Mouse (Mus musculus) hindbrain, embryonic 12.5 days (tissue): Measurements from ENCODE around the gene Zfp995. TPM values are rescaled to one million over a fixed set of nuclear protein-coding genes. Genes with fewer than 3 reads are reported as not detected.
"Not testable (repeated sequence)": the region's sequence is repeated elsewhere in the genome, so short reads cannot be mapped to it uniquely, and the experiment has no call there.

ENCODE experiments used
- ATAC-seq: fragments of 200-750 bp; cut with Nextera tagmentation; 2 replicates; pipeline ENCODE4 v1.8.0; 2017; ENCODE audit warnings: moderate TSS enrichment; ENCODE audit not compliant: low FRiP score
- H3K27ac ChIP-seq: fragments of 300-500 bp; sonication (generic); 2 replicates; pipeline ENCODE4 v1.5.1; 2016; ENCODE audit warnings: mild to moderate bottlenecking
- H3K27me3 ChIP-seq: fragments of 300-500 bp; sonication (generic); 2 replicates; pipeline ENCODE4 v1.6.1; 2016; ENCODE audit warnings: mild to moderate bottlenecking
- H3K36me3 ChIP-seq: fragments of 300-500 bp; sonication (generic); 2 replicates; pipeline ENCODE4 v1.6.1; 2016; ENCODE audit warnings: mild to moderate bottlenecking
- H3K4me1 ChIP-seq: fragments of 300-500 bp; sonication (generic); 2 replicates; pipeline ENCODE4 v1.6.1; 2016
- H3K4me2 ChIP-seq: fragments of 300-500 bp; sonication (generic); replicated peaks from 2 replicates; pipeline ENCODE4 v1.6.1; 2016; ENCODE audit warnings: mild to moderate bottlenecking
- H3K4me3 ChIP-seq: fragments of 300-500 bp; sonication (generic); 2 replicates; pipeline ENCODE4 v1.5.1; 2016; ENCODE audit warnings: mild to moderate bottlenecking
- H3K9ac ChIP-seq: fragments of 300-500 bp; sonication (generic); 2 replicates; pipeline ENCODE4 v1.6.1; 2016; ENCODE audit warnings: mild to moderate bottlenecking, moderate library complexity
- H3K9me3 ChIP-seq: fragments of 300-500 bp; sonication (generic); replicated peaks from 2 replicates; pipeline ENCODE4 v1.6.1; 2016; ENCODE audit warnings: mild to moderate bottlenecking
- WGBS: fragments of 180-500 bp; shearing (Covaris S2); methylation state at CpG from one replicate; pipeline ENCODE4 v1.1.7; 2016; 5-methylcytosine and 5-hydroxymethylcytosine counted together
- polyA plus RNA-seq: library from polyadenylated mRNA; unstranded; fragments of >200 nt; fragmentation: Nextera tagmentation; extraction: Ambion mirVana; gene quantifications from 2 replicates; pipeline ENCODE4 v1.2.1, GENCODE M21; 2016

Gene Zfp995
- polyA plus RNA-seq, result 9.2 and 10.9 TPM in 2 replicates

DNA sequence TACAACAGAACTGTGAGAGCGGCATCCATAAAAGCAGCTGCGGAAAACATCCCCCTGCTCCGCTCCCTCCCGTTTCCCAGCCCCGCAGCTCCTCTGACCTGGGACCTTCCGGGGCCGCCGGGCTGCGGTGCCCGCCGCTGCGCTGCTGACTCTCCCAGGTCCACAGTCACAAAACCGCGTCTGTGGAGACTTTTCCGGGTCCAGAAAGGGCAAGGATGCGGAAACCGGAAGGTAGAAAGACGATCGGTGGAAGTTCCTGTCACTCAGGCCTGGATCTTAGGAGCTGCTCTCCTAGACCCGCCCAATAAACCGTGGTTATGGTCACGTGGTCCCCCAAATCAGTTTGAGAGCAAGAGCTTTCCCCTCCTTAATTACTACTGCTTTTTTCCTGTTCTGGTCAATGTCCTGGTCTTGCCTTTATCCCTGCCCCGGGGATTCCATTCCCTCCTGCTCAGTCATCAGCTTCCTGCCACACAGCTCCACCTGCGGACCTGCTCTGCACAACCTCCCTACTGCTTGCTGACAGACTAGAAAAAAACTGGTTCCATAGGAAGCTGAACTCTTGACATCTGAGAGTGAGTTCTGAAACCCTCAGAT is at the start of gene Zfp995:
Gene Zfp995 (minus strand): TSS at position 471 of the 597 bp plus-strand sequence.
- H3K27me3 ChIP-seq, H3K4me1 ChIP-seq, H3K36me3 ChIP-seq, H3K9me3 ChIP-seq: not testable (repeated sequence)
- peak within 1 kb of the TSS; percentile 40; the same call in 1 of the 2 replicates for H3K27ac ChIP-seq
- H3K4me3 ChIP-seq, result peak within 1 kb of the TSS; percentile 69
- H3K4me2 ChIP-seq, result peak within 1 kb of the TSS; percentile 72
- peak within 1 kb of the TSS; percentile 73 for H3K9ac ChIP-seq
- WGBS, result under 1% methylated on average over 24 of the region's 24 CpGs
- ATAC-seq, result peak; percentile 98

DNA sequence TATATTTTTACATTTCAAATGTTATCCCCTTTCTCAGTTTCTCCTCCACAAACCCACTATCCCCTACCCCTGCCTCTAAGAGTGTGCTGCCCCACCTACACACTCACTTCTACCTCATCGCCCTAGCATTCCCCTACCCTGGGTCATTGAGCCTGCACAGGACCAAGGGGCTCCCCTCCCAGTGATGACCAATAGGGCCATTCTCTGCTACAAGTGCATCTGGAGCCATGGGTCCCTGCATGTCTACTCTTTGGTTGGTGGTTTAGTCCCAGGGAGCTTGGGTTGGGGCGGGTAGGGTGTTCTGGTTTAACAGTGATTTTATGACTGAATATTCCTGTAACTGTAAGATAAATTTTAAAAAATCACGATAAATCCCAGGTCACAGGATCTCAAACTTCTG is 687 bp downstream of the Zfp995 start:
- no peaks in the 10 kb centered on the region for H3K36me3 ChIP-seq
- H3K4me2 ChIP-seq, result peak overlapping the region; percentile 72
- no peaks in the 10 kb centered on the region for H3K4me1 ChIP-seq
- ATAC-seq, result peak; percentile 82
- H3K27ac ChIP-seq, result no peak overlapping the region
- 5% methylated on average over 3 of the region's 3 CpGs for WGBS
- no peaks in the 10 kb centered on the region for H3K9me3 ChIP-seq
- H3K27me3 ChIP-seq, result no peaks in the 10 kb centered on the region
- peak overlapping the region; percentile 73 for H3K9ac ChIP-seq
- H3K4me3 ChIP-seq, result peak overlapping the region; percentile 69

DNA sequence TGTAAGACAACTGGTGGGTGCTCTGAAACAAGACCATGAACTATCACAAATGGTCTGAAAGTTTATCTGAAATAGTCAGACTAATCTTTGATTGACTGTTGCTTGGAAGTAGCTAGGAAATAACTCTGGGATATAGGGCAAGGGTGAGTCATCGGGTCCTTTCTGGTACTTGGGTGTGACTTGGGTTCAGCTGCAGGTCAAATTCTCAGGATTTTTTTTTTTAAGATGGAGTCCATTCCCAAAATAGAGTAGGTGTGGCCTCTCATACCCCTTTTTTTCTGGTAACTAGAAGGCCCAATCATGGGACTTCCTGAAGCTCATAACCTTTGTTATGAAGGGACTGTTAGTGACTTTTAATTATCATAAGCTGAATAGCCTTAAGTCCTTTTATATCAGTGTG is 38.5 kb downstream of the Zfp995 start:
- H3K27ac ChIP-seq, result no peak overlapping the region
- H3K4me2 ChIP-seq, result no peak overlapping the region
- no peak for ATAC-seq
- peaks cover 2% of the 10 kb centered on the region; the same call in 1 of the 2 replicates for H3K9me3 ChIP-seq
- no peak overlapping the region for H3K9ac ChIP-seq
- H3K27me3 ChIP-seq, result no peaks in the 10 kb centered on the region
- H3K36me3 ChIP-seq, result no peaks in the 10 kb centered on the region
- no peaks in the 10 kb centered on the region for H3K4me1 ChIP-seq
- 97% methylated on average over 1 of the region's 1 CpGs for WGBS
- H3K4me3 ChIP-seq, result no peak overlapping the region

DNA sequence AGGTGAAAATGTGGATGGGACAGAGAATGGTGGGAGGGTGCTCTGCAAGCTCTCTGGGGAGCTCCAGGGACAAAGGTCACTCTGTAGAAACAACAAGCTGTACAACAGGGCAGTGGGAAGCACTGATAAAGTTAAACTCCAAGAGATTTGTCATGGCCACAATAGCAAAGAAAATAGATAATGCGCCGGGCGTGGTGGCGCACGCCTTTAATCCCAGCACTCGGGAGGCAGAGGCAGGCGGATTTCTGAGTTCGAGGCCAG is 63.5 kb downstream of the Zfp995 start:
- not testable (repeated sequence) for ATAC-seq
- 92% methylated on average over 8 of the region's 8 CpGs for WGBS

DNA sequence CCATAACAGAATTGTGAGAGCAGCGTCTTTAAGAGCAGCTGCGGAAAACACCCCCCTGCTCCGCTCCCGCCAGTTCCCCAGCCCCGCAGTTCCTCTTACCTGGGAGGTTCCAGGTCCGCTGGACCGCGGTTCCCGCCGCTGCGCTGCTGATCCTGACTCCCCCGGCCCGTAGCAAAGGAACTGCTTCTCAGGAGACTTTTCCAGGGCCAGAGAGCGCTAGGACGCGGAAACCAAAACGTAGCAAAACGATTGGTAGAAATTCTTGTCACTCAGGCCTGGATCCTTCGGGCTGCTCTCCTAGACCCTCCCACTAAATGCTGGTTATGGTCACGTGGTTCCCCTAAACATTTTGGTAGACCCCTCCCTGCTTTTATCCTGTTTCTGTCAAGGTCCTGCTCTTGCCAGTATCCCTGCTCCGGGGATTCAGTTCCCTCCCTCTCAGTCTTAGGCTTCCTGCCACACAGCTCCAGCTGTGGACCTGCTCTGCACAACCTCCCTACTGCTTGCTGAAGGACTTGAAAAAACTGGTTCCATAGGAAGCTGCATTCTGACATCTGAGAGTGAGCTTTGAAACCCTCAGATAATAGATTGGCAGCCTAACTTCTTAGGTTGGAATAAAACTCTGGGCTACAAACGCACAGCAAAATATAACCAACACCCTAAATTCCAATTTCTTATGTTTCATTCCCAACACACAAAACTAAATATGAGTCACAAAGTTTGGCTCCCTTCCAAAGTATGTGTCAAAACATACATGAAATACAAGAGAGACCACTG is 64.0 kb downstream of the Zfp995 start, which contains the start of gene Zfp820:
Gene Zfp820 (minus strand): TSS at position 228 of the 777 bp plus-strand sequence.
- H3K27me3 ChIP-seq, result no peaks in the 10 kb centered on the region
- H3K9ac ChIP-seq, result peak within 1 kb of the TSS; percentile 71
- no peak within 1 kb of the TSS for H3K27ac ChIP-seq
- ATAC-seq, result peak; percentile 99
- no peaks in the 10 kb centered on the region for H3K36me3 ChIP-seq
- H3K9me3 ChIP-seq, result no peaks in the 10 kb centered on the region
- peak within 1 kb of the TSS; percentile 66 for H3K4me2 ChIP-seq
- H3K4me1 ChIP-seq, result no peaks in the 10 kb centered on the region
- H3K4me3 ChIP-seq, result peak within 1 kb of the TSS; percentile 66
- WGBS, result 3% methylated on average over 22 of the region's 22 CpGs

More for the DNA sequence above, 63.5 kb downstream of the Zfp995 start:
- H3K4me1 ChIP-seq, H3K4me2 ChIP-seq, H3K27me3 ChIP-seq, H3K4me3 ChIP-seq, H3K36me3 ChIP-seq, H3K27ac ChIP-seq, H3K9ac ChIP-seq, H3K9me3 ChIP-seq: not testable (repeated sequence)

DNA sequence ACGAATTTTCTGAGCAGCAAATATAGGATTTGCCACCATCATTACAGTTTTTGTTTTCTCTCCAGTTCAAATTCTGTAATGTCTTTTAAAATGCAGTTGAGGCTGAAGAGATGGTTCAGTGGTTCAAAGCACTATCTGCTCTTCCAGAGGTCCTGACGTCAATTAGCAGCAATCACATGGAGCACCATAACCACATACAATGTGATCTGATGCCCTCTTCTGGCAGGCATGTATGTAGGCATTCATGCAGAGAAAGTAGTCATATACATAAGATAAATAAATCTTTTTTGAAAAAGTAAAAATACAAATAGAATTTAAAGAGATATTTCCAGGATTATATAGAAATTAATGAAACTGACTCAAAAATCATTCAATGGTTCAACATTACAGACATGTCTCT is 71.2 kb downstream of the Zfp995 start:
- WGBS, result 75% methylated on average over 2 of the region's 2 CpGs
- Histone ChIP-seq H3K36me3 (no peaks in the 10 kb centered on the region), H3K4me3 (no peak overlapping the region), H3K27ac (no peak overlapping the region), H3K4me2 (no peak overlapping the region), H3K9ac (no peak overlapping the region), H3K27me3 (no peaks in the 10 kb centered on the region), H3K9me3 (no peaks in the 10 kb centered on the region), H3K4me1 (no peaks in the 10 kb centered on the region)
- no peak for ATAC-seq

Other genes starting within 250 kb of the Zfp995 start
- gene Gm10226, start 218.1 kb downstream of the Zfp995 start, polyA plus RNA-seq, result 16.7 and 18.5 TPM in 2 replicates
- gene Zfp760, start 202.2 kb downstream of the Zfp995 start, polyA plus RNA-seq, result 19.0 and 22.1 TPM in 2 replicates
- gene Zfp229, start 179.1 kb downstream of the Zfp995 start, polyA plus RNA-seq, result 10.9 and 11.8 TPM in 2 replicates
- gene Zfp820, start 64.2 kb downstream of the Zfp995 start, polyA plus RNA-seq, result 4.4 and 5.1 TPM in 2 replicates
- 24.1 and 25.9 TPM in 2 replicates for gene Zfp942, start 52.5 kb upstream of the Zfp995 start, polyA plus RNA-seq
- 20.8 and 22.2 TPM in 2 replicates for gene Zfp943, start 52.6 kb upstream of the Zfp995 start, polyA plus RNA-seq